Mouse (Mus musculus) thymus, adult 2 months (tissue): ENCODE measurements around the gene Gadl1. TPM values are rescaled to one million over a fixed set of nuclear protein-coding genes. Genes with fewer than 3 reads are reported as not detected.

Experiments used
- DNase-seq: peaks from one replicate; pipeline ENCODE4 v3.0.0; 2021
- H3K27ac ChIP-seq: fragments of 200-500 bp; 2 replicates; pipeline ENCODE4 v1.5.1; 2012; ENCODE audit warnings: low read length, control low read depth; ENCODE audit not compliant: control insufficient read depth, insufficient read depth
- H3K27me3 ChIP-seq: fragments of 200-500 bp; 2 replicates; pipeline ENCODE4 v1.6.1; 2012; ENCODE audit warnings: mild to moderate bottlenecking, low read length, moderate library complexity, mixed read lengths; ENCODE audit not compliant: control insufficient read depth, insufficient read depth
- H3K36me3 ChIP-seq: fragments of 200-500 bp; 2 replicates; pipeline ENCODE4 v1.6.1; 2012; ENCODE audit warnings: mild to moderate bottlenecking, low read length, moderate library complexity; ENCODE audit not compliant: control insufficient read depth, insufficient read depth
- H3K4me1 ChIP-seq: fragments of 200-500 bp; replicated peaks from 2 replicates; pipeline ENCODE4 v1.6.1; 2012; ENCODE audit warnings: low read length; ENCODE audit not compliant: control insufficient read depth, insufficient read depth
- H3K4me3 ChIP-seq: fragments of 200-500 bp; 2 replicates; pipeline ENCODE4 v1.5.1; 2012; ENCODE audit warnings: mild to moderate bottlenecking, low read length, control low read depth, moderate library complexity; ENCODE audit not compliant: control insufficient read depth, insufficient read depth
- CTCF ChIP-seq: fragments of 200-500 bp; IDR thresholded peaks from 2 replicates; pipeline ENCODE4 v1.5.1; 2012; ENCODE audit warnings: mild to moderate bottlenecking, control low read depth, low read length, moderate library complexity, borderline replicate concordance; ENCODE audit not compliant: control insufficient read depth, poor library complexity, insufficient read depth; ENCODE audit errors: extremely low read depth
- POLR2A ChIP-seq: fragments of 200-500 bp; IDR thresholded peaks from 2 replicates; pipeline ENCODE4 v1.6.1; 2012; ENCODE audit warnings: mild to moderate bottlenecking, low read length, control low read depth, moderate library complexity; ENCODE audit not compliant: control insufficient read depth, poor library complexity, insufficient read depth; ENCODE audit errors: extremely low read depth
- WGBS: fragments of 180-500 bp; shearing (Covaris S2); methylation state at CpG from one replicate; pipeline ENCODE4 v1.1.7; 2018; 5-methylcytosine and 5-hydroxymethylcytosine counted together
- polyA plus RNA-seq: library from polyadenylated mRNA; depleted of rRNA; stranded (reverse); fragments of >200 nt; gene quantifications from 2 replicates; pipeline ENCODE4 v1.2.3, GENCODE M21; 2012

Gene Gadl1
- polyA plus RNA-seq, 1 experiment = 0.05 TPM

DNA sequence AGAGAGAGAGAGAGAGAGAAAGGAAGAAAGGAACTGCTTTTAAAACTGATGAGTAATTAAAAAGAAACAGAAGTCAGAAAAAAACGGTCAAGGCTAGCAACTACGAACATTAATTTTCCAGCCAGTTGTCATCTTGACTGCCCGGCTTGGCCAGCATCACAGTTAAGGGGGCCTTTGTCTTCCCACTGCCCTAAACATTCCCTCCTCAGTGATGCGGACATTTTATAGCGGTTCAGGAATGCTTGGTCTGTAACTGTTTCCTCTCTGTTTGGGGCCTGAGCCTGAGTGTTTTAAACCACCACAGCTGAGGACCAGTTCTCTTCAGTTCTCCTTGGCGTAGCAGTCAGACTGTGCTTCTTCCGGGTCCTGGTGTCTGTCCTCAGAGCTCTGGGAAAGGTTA, 4.8 kb downstream of the Gadl1 start:
- Histone ChIP-seq H3K4me1 (no peaks in the 10 kb centered on the region), H3K36me3 (no peaks in the 10 kb centered on the region), H3K4me3 (no peak overlapping the region), H3K27ac (no peak overlapping the region), H3K27me3 (no peaks in the 10 kb centered on the region)
- no peak for TF ChIP-seq POLR2A
- TF ChIP-seq CTCF = no peak
- no peak for DNase-seq
- 80% methylated on average over 7 of the region's 7 CpGs for WGBS

DNA sequence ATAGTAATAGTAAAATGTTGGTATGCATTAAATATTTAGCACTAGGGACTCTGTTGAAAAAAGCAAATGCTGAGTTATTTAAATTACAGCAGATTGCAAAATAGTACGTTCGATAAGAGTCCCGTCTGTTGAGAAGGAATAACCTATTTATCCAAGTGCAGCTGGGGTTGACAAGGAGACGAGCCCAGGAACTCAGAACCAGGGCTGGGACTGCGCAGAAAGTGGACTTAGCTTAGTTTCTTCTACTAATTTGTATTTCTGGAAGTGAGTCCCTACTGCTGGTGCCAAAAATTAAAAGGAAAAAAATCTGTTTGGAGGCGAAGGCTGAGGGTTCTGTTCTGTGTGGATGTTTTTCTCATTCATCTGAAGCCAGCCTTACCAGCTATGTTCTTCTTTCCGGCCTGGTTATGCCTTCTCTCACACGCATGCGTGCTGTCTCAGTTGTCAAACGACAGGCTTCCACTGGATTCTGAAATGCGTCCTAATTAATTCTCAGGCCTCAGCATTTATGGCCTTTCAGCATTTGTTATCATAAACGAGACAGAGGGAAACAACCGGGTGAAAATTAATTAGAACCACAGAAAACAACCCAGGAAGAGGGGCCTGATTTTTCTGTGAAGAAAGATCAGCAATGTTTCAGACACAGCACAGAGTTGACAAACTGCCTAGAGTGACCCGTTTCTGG, 6.5 kb downstream of the Gadl1 start:
- H3K4me3 ChIP-seq = no peak overlapping the region
- TF ChIP-seq CTCF (no peak), POLR2A (no peak)
- no peak for DNase-seq
- H3K4me1 ChIP-seq = no peaks in the 10 kb centered on the region
- 95% methylated on average over 14 of the region's 14 CpGs for WGBS
- no peaks in the 10 kb centered on the region for H3K36me3 ChIP-seq
- no peak overlapping the region for H3K27ac ChIP-seq
- no peaks in the 10 kb centered on the region for H3K27me3 ChIP-seq

DNA sequence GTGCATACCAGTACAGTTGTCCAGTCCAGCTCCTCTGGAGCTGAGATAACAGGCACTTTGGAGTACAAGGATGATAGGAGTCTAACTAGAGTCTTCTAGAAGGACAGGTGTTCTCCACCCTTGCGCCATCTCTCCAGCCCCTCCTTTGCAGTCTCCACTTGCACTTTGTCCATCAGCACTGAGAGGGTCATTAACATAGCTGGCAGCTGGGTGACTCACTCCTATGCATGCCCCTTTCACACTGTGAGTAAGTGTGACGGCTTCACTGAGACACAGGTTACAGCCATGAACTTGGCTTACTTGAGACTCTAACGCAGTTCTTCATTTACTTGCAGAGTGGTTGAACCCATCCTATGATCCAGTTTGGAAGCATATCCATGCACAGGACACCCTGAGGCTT, 10.5 kb downstream of the Gadl1 start:
- TF ChIP-seq CTCF (no peak), POLR2A (no peak)
- H3K4me1 ChIP-seq = no peaks in the 10 kb centered on the region
- no peaks in the 10 kb centered on the region for H3K27me3 ChIP-seq
- DNase-seq = no peak
- H3K36me3 ChIP-seq = no peaks in the 10 kb centered on the region
- 95% methylated on average over 3 of the region's 3 CpGs for WGBS
- no peak overlapping the region for H3K27ac ChIP-seq
- H3K4me3 ChIP-seq = no peak overlapping the region

DNA sequence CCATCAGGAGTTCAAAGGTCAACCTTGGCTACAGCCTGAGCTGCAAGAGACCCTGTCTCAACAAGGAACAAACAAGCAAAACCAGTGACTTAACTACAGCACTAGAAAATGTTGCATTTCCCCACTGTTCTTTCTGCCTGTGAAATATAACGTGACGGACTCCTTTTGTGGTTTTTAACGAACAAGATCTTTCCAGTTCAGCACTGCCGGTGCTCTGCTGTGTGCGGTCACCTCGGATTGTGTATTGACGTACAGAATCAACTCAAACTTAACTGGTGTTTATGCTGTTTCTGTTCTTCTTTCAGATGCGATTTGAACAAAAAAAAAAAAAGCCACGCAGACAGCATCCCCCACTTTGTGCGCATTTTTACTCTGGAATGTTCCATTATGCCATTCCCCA, 13.4 kb downstream of the Gadl1 start:
- WGBS = 64% methylated on average over 10 of the region's 10 CpGs
- no peaks in the 10 kb centered on the region for H3K36me3 ChIP-seq
- TF ChIP-seq POLR2A (no peak), CTCF (no peak)
- DNase-seq = no peak
- H3K4me3 ChIP-seq = no peak overlapping the region
- H3K4me1 ChIP-seq = no peaks in the 10 kb centered on the region
- H3K27ac ChIP-seq = no peak overlapping the region
- no peaks in the 10 kb centered on the region for H3K27me3 ChIP-seq

DNA sequence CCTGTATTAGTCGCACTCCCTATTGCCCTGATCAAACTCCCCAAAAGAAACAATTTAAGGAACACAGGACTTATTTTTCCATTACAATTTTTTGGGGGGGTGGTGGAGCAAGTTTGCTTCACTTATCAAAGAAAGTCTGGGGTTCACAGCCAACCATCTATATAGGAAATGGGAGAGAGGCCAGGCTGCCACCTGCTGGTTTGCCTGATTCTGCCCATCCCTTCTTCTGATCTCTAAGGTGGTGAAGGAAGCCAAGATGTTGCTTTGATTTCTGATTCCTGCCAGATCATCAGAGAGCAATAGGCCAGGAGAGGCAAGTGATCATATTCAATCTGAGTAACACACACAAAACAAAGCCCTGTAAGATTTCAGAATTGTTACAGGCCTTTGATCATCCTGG, 14.8 kb downstream of the Gadl1 start:
- no peak overlapping the region for H3K4me3 ChIP-seq

DNA sequence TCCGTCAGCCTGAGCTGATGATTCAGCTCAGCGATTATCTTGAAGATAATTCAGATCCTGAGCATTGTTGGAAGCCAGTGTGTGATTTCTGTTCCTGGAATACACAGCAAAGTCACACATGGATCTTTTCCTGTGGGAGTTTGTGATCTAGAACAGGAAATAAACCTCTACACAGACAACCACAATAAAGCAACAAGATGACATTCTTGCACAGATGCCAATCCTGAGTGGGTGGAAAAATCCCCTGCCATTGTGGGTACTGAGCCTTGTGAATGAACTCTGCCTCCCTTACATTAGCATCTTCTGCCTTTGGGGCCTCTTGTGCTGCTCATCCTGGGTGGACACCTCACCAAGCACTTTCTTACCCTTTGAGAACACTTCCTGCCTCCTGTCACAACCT, 22.5 kb downstream of the Gadl1 start:
- no peak for DNase-seq
- WGBS = 92% methylated on average over 2 of the region's 2 CpGs
- H3K27me3 ChIP-seq = no peaks in the 10 kb centered on the region
- H3K27ac ChIP-seq = no peak overlapping the region
- TF ChIP-seq CTCF (no peak), POLR2A (no peak)
- H3K4me1 ChIP-seq = no peaks in the 10 kb centered on the region
- no peaks in the 10 kb centered on the region for H3K36me3 ChIP-seq
- no peak overlapping the region for H3K4me3 ChIP-seq

More for the DNA sequence above, 14.8 kb downstream of the Gadl1 start:
- Histone ChIP-seq H3K27me3 (no peaks in the 10 kb centered on the region), H3K4me1 (no peaks in the 10 kb centered on the region), H3K36me3 (no peaks in the 10 kb centered on the region), H3K27ac (no peak overlapping the region)
- DNase-seq = no peak
- TF ChIP-seq POLR2A (no peak), CTCF (no peak)
- 92% methylated on average over 1 of the region's 1 CpGs for WGBS

DNA sequence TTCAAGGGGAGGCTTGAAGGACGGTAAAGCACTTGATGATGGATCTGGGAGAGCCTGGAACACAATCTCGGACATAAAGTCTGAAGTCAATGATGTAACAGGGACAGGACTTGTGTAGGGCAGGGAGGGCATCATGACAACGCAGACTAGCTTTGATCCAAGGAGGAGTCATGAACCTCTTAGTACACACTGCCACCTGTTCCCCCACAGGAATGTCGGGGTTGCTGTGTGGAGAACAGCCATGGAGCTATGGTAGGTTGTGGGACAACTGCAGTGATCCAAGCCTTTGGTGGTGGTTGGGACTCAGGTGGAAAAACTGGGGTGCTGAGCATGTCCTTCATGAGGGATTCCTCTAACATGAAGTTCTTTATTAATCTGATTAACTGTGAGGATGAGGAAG, 23.5 kb downstream of the Gadl1 start:
- no peaks in the 10 kb centered on the region for H3K4me1 ChIP-seq
- no peak overlapping the region for H3K4me3 ChIP-seq
- no peaks in the 10 kb centered on the region for H3K36me3 ChIP-seq
- no peak for DNase-seq
- H3K27me3 ChIP-seq = no peaks in the 10 kb centered on the region
- H3K27ac ChIP-seq = no peak overlapping the region
- TF ChIP-seq POLR2A (no peak), CTCF (no peak)
- WGBS = 97% methylated on average over 4 of the region's 4 CpGs

DNA sequence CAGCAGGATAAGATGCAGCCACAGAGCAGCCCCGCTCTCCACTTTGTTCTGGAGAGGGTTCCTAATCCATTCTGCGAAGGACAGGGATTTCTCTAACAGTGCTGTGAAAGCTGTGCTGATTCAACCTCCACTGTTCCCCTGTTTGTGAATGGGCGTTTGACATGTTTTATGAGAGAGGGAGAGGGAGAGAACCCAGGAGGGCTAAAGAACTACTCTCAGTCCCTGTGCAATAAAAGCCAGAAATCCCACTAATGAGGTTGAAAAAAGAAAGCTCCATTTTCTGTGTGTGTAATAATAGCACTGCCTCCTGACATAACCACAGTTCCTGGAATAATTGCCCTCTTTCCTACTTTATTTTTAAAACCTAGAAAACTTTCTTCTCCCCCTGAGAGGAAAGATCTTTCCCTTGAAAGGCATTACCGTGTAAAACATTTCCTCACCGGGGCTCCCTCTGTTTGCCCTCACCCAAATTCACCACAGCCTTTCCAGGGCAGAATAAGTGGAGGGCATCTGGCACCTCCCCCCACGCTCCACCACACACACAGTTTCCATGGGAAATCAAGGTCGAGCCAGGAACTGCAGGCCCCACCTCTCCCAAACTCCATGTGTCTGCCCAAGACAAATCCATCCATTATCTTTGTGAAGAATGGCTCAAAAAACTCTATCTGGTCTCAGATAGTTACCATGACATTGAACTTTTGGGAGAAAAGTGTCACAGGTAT, 24.1 kb downstream of the Gadl1 start:
- no peak overlapping the region for H3K4me3 ChIP-seq
- no peak for TF ChIP-seq CTCF
- no peak for TF ChIP-seq POLR2A
- no peak overlapping the region for H3K27ac ChIP-seq

More for the DNA sequence above, 24.1 kb downstream of the Gadl1 start:
- 90% methylated on average over 7 of the region's 7 CpGs for WGBS
- no peaks in the 10 kb centered on the region for H3K27me3 ChIP-seq
- no peak for DNase-seq
- H3K4me1 ChIP-seq = no peaks in the 10 kb centered on the region
- H3K36me3 ChIP-seq = no peaks in the 10 kb centered on the region
